Mouse (Mus musculus): ENCODE measurements around the gene Zdhhc9. TPM values are rescaled to one million over a fixed set of nuclear protein-coding genes. Genes with fewer than 3 reads are reported as not detected.

Gene Zdhhc9
- total RNA-seq, 1 experiment, result 9.7 TPM

- H3K4me3 ChIP-seq (ENCODE audit: insufficient read depth in 1 of 2, low read depth in 1 of 2, low read length in 2 of 2, poor library complexity in 1 of 2, severe bottlenecking in 1 of 2), result no peak overlapping the region
- H3K27ac ChIP-seq (ENCODE audit: insufficient read depth, low read depth, low read length, poor library complexity, severe bottlenecking), result no peak overlapping the region
- H3K36me3 ChIP-seq (ENCODE audit: control insufficient read depth, insufficient read depth, low read length, poor library complexity, severe bottlenecking), result peaks cover 4% of the 10 kb centered on the region; the same call in 1 of the 2 replicates
- no peaks in the 10 kb centered on the region for H3K9me3 ChIP-seq (ENCODE audit: control insufficient read depth, insufficient read depth, low read depth, low read length)
- in situ Hi-C loops (cut with MboI; ENCODE audit: low sequenced_read_pairs in 2 of 2, unreplicated experiment in 2 of 2), result no loop called here
- DNase-seq (ENCODE audit: low read depth, low spot score), result no peak
- H3K4me1 ChIP-seq (ENCODE audit: control insufficient read depth in 2 of 2, insufficient read depth in 2 of 2, low read length in 2 of 2, poor library complexity in 1 of 2), result peaks cover 2 to 4% of the 10 kb centered on the region in 2 experiments; a peak in 3 of 4 replicates
- TF ChIP-seq CHD2 (IDR thresholded peaks at IDR 0.05; ENCODE audit: low read depth, low read length) (no peak), HCFC1 (IDR thresholded peaks at IDR 0.05; ENCODE audit: borderline replicate concordance, insufficient read depth, low read length) (no peak), ZC3H11A (IDR thresholded peaks at IDR 0.05; ENCODE audit: borderline replicate concordance, low read depth, low read length) (no peak), ZNF384 (IDR thresholded peaks at IDR 0.05; ENCODE audit: low read depth, low read length) (no peak), MAFK (IDR thresholded peaks at IDR 0.05; ENCODE audit: insufficient read depth, low read depth, low read length) (no peak)
- H3K9ac ChIP-seq (ENCODE audit: insufficient read depth, low read depth, low read length, poor library complexity, severe bottlenecking), result no peak overlapping the region
Observed at GRCm38 (mm10) chrX:48202436-48202835, 6.2 kb downstream of the Zdhhc9 start.

GRCm38 (mm10) chrX:48201973-48202372, 6.7 kb downstream of the Zdhhc9 start:
- no peak overlapping the region for H3K9ac ChIP-seq (ENCODE audit: insufficient read depth, low read depth, low read length, poor library complexity, severe bottlenecking)
- no peak overlapping the region for H3K27ac ChIP-seq (ENCODE audit: insufficient read depth, low read depth, low read length, poor library complexity, severe bottlenecking)
- no peaks in the 10 kb centered on the region for H3K9me3 ChIP-seq (ENCODE audit: control insufficient read depth, insufficient read depth, low read depth, low read length)
- TF ChIP-seq ZNF384 (IDR thresholded peaks at IDR 0.05; ENCODE audit: low read depth, low read length) (no peak), ZC3H11A (IDR thresholded peaks at IDR 0.05; ENCODE audit: borderline replicate concordance, low read depth, low read length) (no peak), CHD2 (IDR thresholded peaks at IDR 0.05; ENCODE audit: low read depth, low read length) (no peak), MAFK (IDR thresholded peaks at IDR 0.05; ENCODE audit: insufficient read depth, low read depth, low read length) (no peak), HCFC1 (IDR thresholded peaks at IDR 0.05; ENCODE audit: borderline replicate concordance, insufficient read depth, low read length) (no peak)
- in situ Hi-C loops (cut with MboI; ENCODE audit: low sequenced_read_pairs in 2 of 2, unreplicated experiment in 2 of 2), result no loop called here
- H3K36me3 ChIP-seq (ENCODE audit: control insufficient read depth, insufficient read depth, low read length, poor library complexity, severe bottlenecking), result peaks cover 4% of the 10 kb centered on the region; the same call in 1 of the 2 replicates
- peaks cover 2 to 4% of the 10 kb centered on the region in 2 experiments; a peak in 3 of 4 replicates for H3K4me1 ChIP-seq (ENCODE audit: control insufficient read depth in 2 of 2, insufficient read depth in 2 of 2, low read length in 2 of 2, poor library complexity in 1 of 2)
- H3K4me3 ChIP-seq (ENCODE audit: insufficient read depth in 1 of 2, low read depth in 1 of 2, low read length in 2 of 2, poor library complexity in 1 of 2, severe bottlenecking in 1 of 2), result no peak overlapping the region
- DNase-seq (ENCODE audit: low read depth, low spot score), result no peak

GRCm38 (mm10) chrX:48200699-48201098, 8.0 kb downstream of the Zdhhc9 start:
- in situ Hi-C loops (cut with MboI; ENCODE audit: low sequenced_read_pairs in 2 of 2, unreplicated experiment in 2 of 2), result no loop called here
- Histone ChIP-seq H3K4me1 (ENCODE audit: control insufficient read depth in 2 of 2, insufficient read depth in 2 of 2, low read length in 2 of 2, poor library complexity in 1 of 2) (peaks cover 2 to 4% of the 10 kb centered on the region in 2 experiments; a peak in 3 of 4 replicates), H3K9ac (ENCODE audit: insufficient read depth, low read depth, low read length, poor library complexity, severe bottlenecking) (no peak overlapping the region), H3K4me3 (ENCODE audit: insufficient read depth in 1 of 2, low read depth in 1 of 2, low read length in 2 of 2, poor library complexity in 1 of 2, severe bottlenecking in 1 of 2) (no peak overlapping the region), H3K36me3 (ENCODE audit: control insufficient read depth, insufficient read depth, low read length, poor library complexity, severe bottlenecking) (0 out of 2 replicates have a peak, but pooled peaks cover 2% of the 10 kb centered on the region), H3K27ac (ENCODE audit: insufficient read depth, low read depth, low read length, poor library complexity, severe bottlenecking) (no peak overlapping the region), H3K9me3 (ENCODE audit: control insufficient read depth, insufficient read depth, low read depth, low read length) (no peaks in the 10 kb centered on the region)
- no peak for DNase-seq (ENCODE audit: low read depth, low spot score)
- no peak for TF ChIP-seq ZNF384 (IDR thresholded peaks at IDR 0.05; ENCODE audit: low read depth, low read length)

GRCm38 (mm10) chrX:48199026-48199425, 9.7 kb downstream of the Zdhhc9 start:
- no peak for TF ChIP-seq HCFC1 (IDR thresholded peaks at IDR 0.05; ENCODE audit: borderline replicate concordance, insufficient read depth, low read length)
- TF ChIP-seq ZNF384 (IDR thresholded peaks at IDR 0.05; ENCODE audit: low read depth, low read length), result no peak
- TF ChIP-seq CHD2 (IDR thresholded peaks at IDR 0.05; ENCODE audit: low read depth, low read length), result no peak
- TF ChIP-seq ZC3H11A (IDR thresholded peaks at IDR 0.05; ENCODE audit: borderline replicate concordance, low read depth, low read length), result no peak
- TF ChIP-seq MAFK (IDR thresholded peaks at IDR 0.05; ENCODE audit: insufficient read depth, low read depth, low read length), result no peak
- Histone ChIP-seq H3K27ac (ENCODE audit: insufficient read depth, low read depth, low read length, poor library complexity, severe bottlenecking) (no peak overlapping the region), H3K9me3 (ENCODE audit: control insufficient read depth, insufficient read depth, low read depth, low read length) (no peaks in the 10 kb centered on the region), H3K4me3 (ENCODE audit: insufficient read depth in 1 of 2, low read depth in 1 of 2, low read length in 2 of 2, poor library complexity in 1 of 2, severe bottlenecking in 1 of 2) (no peak overlapping the region), H3K36me3 (ENCODE audit: control insufficient read depth, insufficient read depth, low read length, poor library complexity, severe bottlenecking) (no peaks in the 10 kb centered on the region), H3K4me1 (ENCODE audit: control insufficient read depth in 2 of 2, insufficient read depth in 2 of 2, low read length in 2 of 2, poor library complexity in 1 of 2) (peaks cover 2 to 4% of the 10 kb centered on the region in 2 experiments; a peak in 3 of 4 replicates), H3K9ac (ENCODE audit: insufficient read depth, low read depth, low read length, poor library complexity, severe bottlenecking) (no peak overlapping the region)
- in situ Hi-C loops (cut with MboI; ENCODE audit: low sequenced_read_pairs in 2 of 2, unreplicated experiment in 2 of 2), result no loop called here
- DNase-seq (ENCODE audit: low read depth, low spot score), result no peak

- DNase-seq (ENCODE audit: low read depth, low spot score), result peak; percentile 20
- H3K36me3 ChIP-seq (ENCODE audit: control insufficient read depth, insufficient read depth, low read length, poor library complexity, severe bottlenecking), result no peaks in the 10 kb centered on the region
- no peak overlapping the region for H3K9ac ChIP-seq (ENCODE audit: insufficient read depth, low read depth, low read length, poor library complexity, severe bottlenecking)
- no peak overlapping the region for H3K4me3 ChIP-seq (ENCODE audit: insufficient read depth in 1 of 2, low read depth in 1 of 2, low read length in 2 of 2, poor library complexity in 1 of 2, severe bottlenecking in 1 of 2)
- no peaks in the 10 kb centered on the region for H3K9me3 ChIP-seq (ENCODE audit: control insufficient read depth, insufficient read depth, low read depth, low read length)
- TF ChIP-seq HCFC1 (IDR thresholded peaks at IDR 0.05; ENCODE audit: borderline replicate concordance, insufficient read depth, low read length) (no peak), CHD2 (IDR thresholded peaks at IDR 0.05; ENCODE audit: low read depth, low read length) (no peak), ZC3H11A (IDR thresholded peaks at IDR 0.05; ENCODE audit: borderline replicate concordance, low read depth, low read length) (no peak), ZNF384 (IDR thresholded peaks at IDR 0.05; ENCODE audit: low read depth, low read length) (no peak), MAFK (IDR thresholded peaks at IDR 0.05; ENCODE audit: insufficient read depth, low read depth, low read length) (no peak)
- H3K4me1 ChIP-seq (ENCODE audit: control insufficient read depth in 2 of 2, insufficient read depth in 2 of 2, low read length in 2 of 2, poor library complexity in 1 of 2), result peaks cover 2 to 4% of the 10 kb centered on the region in 2 experiments; a peak in 3 of 4 replicates
- no peak overlapping the region for H3K27ac ChIP-seq (ENCODE audit: insufficient read depth, low read depth, low read length, poor library complexity, severe bottlenecking)
- in situ Hi-C loops (cut with MboI; ENCODE audit: low sequenced_read_pairs in 2 of 2, unreplicated experiment in 2 of 2), result no loop called here
Observed at GRCm38 (mm10) chrX:48197856-48198255, 10.8 kb downstream of the Zdhhc9 start.

Measured in ES-E14 (cell line).